Mouse (Mus musculus) brain, embryonic 14.5 days (tissue): ENCODE measurements around the gene Acer1.
A peak's percentile ranks its signal among the peaks of the same experiment; 100 is the strongest.

Source experiments
- CTCF ChIP-seq: fragments of 200-500 bp; IDR thresholded peaks from 2 replicates; pipeline ENCODE4 v1.5.1; 2012; ENCODE audit warnings: inconsistent platforms, mild to moderate bottlenecking, moderate library complexity, borderline replicate concordance; ENCODE audit not compliant: insufficient read depth, insufficient read length; ENCODE audit errors: extremely low read depth
- POLR2A ChIP-seq: fragments of 200-500 bp; IDR thresholded peaks from 2 replicates; pipeline ENCODE4 v1.6.1; 2012; ENCODE audit warnings: mild to moderate bottlenecking, inconsistent platforms, borderline replicate concordance; ENCODE audit not compliant: poor library complexity, insufficient read depth, insufficient read length, severe bottlenecking; ENCODE audit errors: extremely low read depth

DNA sequence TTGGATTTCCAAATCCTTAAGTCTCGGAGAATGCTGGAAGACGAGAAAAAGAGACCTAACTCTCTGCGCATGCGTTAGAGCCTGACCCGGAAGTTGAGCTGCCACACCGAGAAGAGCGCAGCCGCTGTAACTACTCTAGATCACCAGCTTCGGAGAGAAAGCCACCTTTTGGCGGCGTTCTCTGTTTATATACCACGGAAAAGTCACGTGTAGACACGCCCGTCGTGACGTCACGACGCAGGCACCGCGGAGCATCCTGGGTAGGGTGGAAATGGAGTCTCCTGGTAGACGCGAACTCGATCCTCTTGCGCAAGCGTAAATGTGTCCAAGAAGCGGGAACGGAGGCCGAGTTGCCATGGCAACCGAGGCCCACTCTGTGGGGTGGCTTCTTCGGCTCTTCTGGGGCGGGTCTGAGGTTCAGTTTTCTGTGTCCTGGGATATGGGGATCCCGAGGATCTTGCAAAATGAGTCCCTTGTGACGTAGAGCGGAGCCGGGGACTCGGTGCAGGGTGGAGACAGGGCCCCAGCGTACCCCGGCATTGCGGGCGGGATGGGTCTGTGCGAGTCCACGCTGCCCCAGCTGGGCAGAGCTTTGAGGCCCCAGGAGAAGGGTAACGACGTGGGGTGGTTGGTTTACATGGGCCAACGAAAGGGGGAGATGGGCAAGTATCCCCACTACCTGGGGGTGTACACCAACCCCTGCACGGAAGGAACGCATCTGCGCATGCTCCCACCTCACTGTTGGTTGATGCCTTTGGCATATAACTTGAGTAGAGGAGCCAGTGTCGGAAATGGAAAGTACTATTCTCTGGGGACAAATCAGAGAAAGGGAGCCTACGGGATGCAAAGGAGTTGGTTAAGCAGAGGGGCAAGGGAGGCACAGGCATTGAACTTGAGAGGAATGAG lies 29.6 kb upstream of the Acer1 start, which contains the start of the genes Gtf2f1 and Gm17949:
- TF ChIP-seq CTCF (no peak), POLR2A (peak; percentile 88; the same call in 1 of the 2 replicates)
